Mouse (Mus musculus) Patski (cell line): ENCODE results near the gene Pou2f3. TPM values are rescaled to one million over a fixed set of nuclear protein-coding genes. Genes with fewer than 3 reads are reported as not detected.
A peak's percentile ranks its signal among the peaks of the same experiment; 100 is the strongest.

Experiments
- ATAC-seq: fragments of 100-300 bp; one replicate; pipeline ENCODE4 v1.8.0; 2021
- CTCF ChIA-PET: fragments of 350-600 bp; sonication (Branson Sonifier 250); formaldehyde crosslinking; loops from one replicate; lab custom pipeline; 2022; ENCODE audit warnings: inconsistent platforms; lab: Charles Lee
- POLR2A ChIA-PET: fragments of 350-600 bp; sonication (Branson Sonifier 250); formaldehyde crosslinking; loops from one replicate; lab custom pipeline; 2022; ENCODE audit warnings: antibody characterized with exemption, inconsistent platforms; lab: Charles Lee
- DNase-seq: peaks from one replicate; pipeline ENCODE4 v3.0.0-alpha.2; 2011; ENCODE audit warnings: low read depth, low spot score
- H3K27me3 ChIP-seq: fragments of 371-371 bp; one replicate; pipeline ENCODE4 v1.5.1; 2021
- CTCF ChIP-seq: fragments of 100-300 bp; IDR thresholded peaks from one replicate; pipeline ENCODE4 v1.5.1; 2021
- in situ Hi-C: fragments of 300-500 bp; cut with MboI; formaldehyde crosslinking; loops from 3 replicates; pipeline ENCODE4 v1.11.1; 2018; ENCODE audit warnings: low pct_unique_long_range_greater_than_20kb, mixed read lengths
- polyA plus RNA-seq: library from polyadenylated mRNA; unstranded; gene quantifications from one replicate; pipeline ENCODE4 v1.2.3, GENCODE M21; 2021

The Pou2f3 gene
- polyA plus RNA-seq, 1 experiment from 2014 or later: 0.04 TPM

GRCm38 (mm10) chr9:43116134-43116996 is 93.8 kb downstream of the Pou2f3 start, which contains the start of gene Tmem136:
Gene Tmem136, minus strand, starts transcription at chr9:43116570.
- ATAC-seq: peak; percentile 79
- in situ Hi-C loops: no loop called here
- no peaks in the 10 kb centered on the region for H3K27me3 ChIP-seq
- TF ChIP-seq CTCF: peak; percentile 48
- CTCF ChIA-PET: interaction anchor here (1.8 to 3.1 kb wide), 3 partner anchors 9 to 115 kb away, joined by 4 to 12 read pairs (median 10); partner anchors contain the start of gene Arhgef12
- DNase-seq: no peak
- POLR2A ChIA-PET: interaction anchor here (0.8 to 1.7 kb wide), 3 partner anchors 9 to 117 kb away, joined by 3 to 4 read pairs (median 3); partner anchors contain the start of gene Arhgef12

GRCm38 (mm10) chr9:43115431-43116133 is 94.6 kb downstream of the Pou2f3 start:
- no peaks in the 10 kb centered on the region for H3K27me3 ChIP-seq
- no peak for ATAC-seq
- DNase-seq: no peak
- POLR2A ChIA-PET: interaction anchor here (0.8 to 1.7 kb wide), 3 partner anchors 9 to 116 kb away, joined by 3 to 4 read pairs (median 3); partner anchors contain the start of gene Arhgef12
- TF ChIP-seq CTCF: no peak
- CTCF ChIA-PET: interaction anchor here (1.6 to 3.1 kb wide), 4 partner anchors 8 to 117 kb away, joined by 4 to 12 read pairs (median 8); partner anchors contain the start of gene Arhgef12
- in situ Hi-C loops: no loop called here

- ATAC-seq (no peak), DNase-seq (no peak)
- ChIA-PET POLR2A (interaction anchor here (1.7 kb wide), 1 partner anchor 116 kb away, joined by 4 read pairs; no protein-coding TSS in a partner anchor), CTCF (interaction anchor here (1.6 to 3.1 kb wide), 3 partner anchors 104 to 116 kb away, joined by 4 to 12 read pairs (median 5); no protein-coding TSS in a partner anchor)
- TF ChIP-seq CTCF: no peak
- H3K27me3 ChIP-seq: no peaks in the 10 kb centered on the region
- in situ Hi-C loops: no loop called here
Measured at GRCm38 (mm10) chr9:43114833-43115232, 95.3 kb downstream of the Pou2f3 start.

GRCm38 (mm10) chr9:43110286-43110980 is 99.7 kb downstream of the Pou2f3 start:
- no peak for TF ChIP-seq CTCF
- no peak for DNase-seq
- ATAC-seq: no peak
- ChIA-PET CTCF (interaction anchor here (1.0 to 1.3 kb wide), 2 partner anchors 101 to 110 kb away, joined by 3 read pairs; no protein-coding TSS in a partner anchor), POLR2A (interaction anchor here (0.7 kb wide), 1 partner anchor 684 kb away, joined by 3 read pairs; no protein-coding TSS in a partner anchor)
- in situ Hi-C loops: no loop called here
- H3K27me3 ChIP-seq: no peaks in the 10 kb centered on the region

GRCm38 (mm10) chr9:43109125-43109524 is 101.0 kb downstream of the Pou2f3 start:
- ATAC-seq: no peak
- no peak for TF ChIP-seq CTCF
- ChIA-PET POLR2A (no interaction called here), CTCF (interaction anchor here (0.7 kb wide), 1 partner anchor 39 kb away, joined by 3 read pairs; no protein-coding TSS in a partner anchor)
- no peaks in the 10 kb centered on the region for H3K27me3 ChIP-seq
- no peak for DNase-seq
- in situ Hi-C loops: loop anchor here (5.0 kb wide), 1 partner anchor 107 kb away; no protein-coding TSS in a partner anchor

- ATAC-seq (no peak), DNase-seq (no peak)
- in situ Hi-C loops: loop anchor here (5.0 kb wide), 1 partner anchor 106 kb away; no protein-coding TSS in a partner anchor
- H3K27me3 ChIP-seq: no peaks in the 10 kb centered on the region
- no peak for TF ChIP-seq CTCF
- POLR2A ChIA-PET: no interaction called here
- CTCF ChIA-PET: interaction anchor here (1.6 to 2.2 kb wide), 2 partner anchors 31 to 108 kb away, joined by 3 to 32 read pairs; no protein-coding TSS in a partner anchor
Measured at GRCm38 (mm10) chr9:43108721-43109120, 101.4 kb downstream of the Pou2f3 start.

GRCm38 (mm10) chr9:43108081-43108480 is 102.1 kb downstream of the Pou2f3 start:
- DNase-seq: no peak

GRCm38 (mm10) chr9:43107555-43107954 is 102.6 kb downstream of the Pou2f3 start:
- DNase-seq: no peak
- POLR2A ChIA-PET: interaction anchor here (1.1 to 1.4 kb wide), 2 partner anchors 8 to 109 kb away, joined by 3 to 4 read pairs; no protein-coding TSS in a partner anchor
- in situ Hi-C loops: loop anchor here (5.0 kb wide), 1 partner anchor 105 kb away; no protein-coding TSS in a partner anchor
- TF ChIP-seq CTCF: no peak
- CTCF ChIA-PET: interaction anchor here (1.1 to 2.2 kb wide), 12 partner anchors 9 to 128 kb away, joined by 3 to 32 read pairs (median 4); partner anchors contain the start of gene Tmem136
- no peaks in the 10 kb centered on the region for H3K27me3 ChIP-seq
- ATAC-seq: no peak

More at GRCm38 (mm10) chr9:43108081-43108480, 102.1 kb downstream of the Pou2f3 start:
- no peaks in the 10 kb centered on the region for H3K27me3 ChIP-seq
- TF ChIP-seq CTCF: no peak
- no peak for ATAC-seq
- ChIA-PET POLR2A (interaction anchor here (1.4 kb wide), 1 partner anchor 109 kb away, joined by 4 read pairs; no protein-coding TSS in a partner anchor), CTCF (interaction anchor here (1.1 to 2.2 kb wide), 8 partner anchors 8 to 108 kb away, joined by 3 to 32 read pairs (median 4); partner anchors contain the start of gene Tmem136)
- in situ Hi-C loops: loop anchor here (5.0 kb wide), 1 partner anchor 106 kb away; no protein-coding TSS in a partner anchor

- peak; percentile 75 for TF ChIP-seq CTCF
- ChIA-PET CTCF (interaction anchor here (0.9 to 2.2 kb wide), 14 partner anchors 9 to 128 kb away, joined by 3 to 32 read pairs (median 4); partner anchors contain the start of gene Tmem136), POLR2A (interaction anchor here (0.7 to 1.4 kb wide), 3 partner anchors 9 to 108 kb away, joined by 3 to 4 read pairs (median 3); no protein-coding TSS in a partner anchor)
- no peak for ATAC-seq
- DNase-seq: no peak
- H3K27me3 ChIP-seq: no peaks in the 10 kb centered on the region
- in situ Hi-C loops: loop anchor here (5.0 kb wide), 1 partner anchor 105 kb away; no protein-coding TSS in a partner anchor
Measured at GRCm38 (mm10) chr9:43107187-43107517, 103.0 kb downstream of the Pou2f3 start, which contains the start of gene Arhgef12. Gene Arhgef12, minus strand, starts transcription at chr9:43107239.
